Comparison of ENCODE assay signal across 22 mouse cellular contexts in the genomic region with DNA sequence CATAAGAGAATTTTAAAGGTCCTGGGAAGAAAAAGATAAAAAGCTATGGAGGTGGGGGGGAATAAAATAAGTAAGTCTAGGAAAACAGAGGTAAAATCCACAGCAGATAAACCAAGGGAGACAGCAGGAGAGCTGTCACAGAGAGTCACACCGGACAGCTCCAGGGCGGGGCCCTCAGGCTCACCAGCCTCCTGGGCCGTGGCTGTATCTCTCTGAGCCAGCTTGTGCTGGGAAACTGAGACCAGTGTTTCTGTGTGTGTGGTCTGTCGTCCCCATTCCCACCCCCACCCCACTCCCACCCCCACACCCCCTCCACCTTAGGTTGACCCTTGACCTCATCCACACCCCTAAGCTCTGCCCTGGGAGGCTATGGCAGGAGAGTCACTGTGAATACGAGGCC. TPM values are rescaled to one million over a fixed set of nuclear protein-coding genes. Genes with fewer than 3 reads are reported as not detected.
DNase-seq lines count a peak whose midpoint lies in the region; ATAC-seq and TF ChIP-seq lines count a peak whose summit lies in the region.
"Had no signal": no experiment of that assay in that cellular context is flagged by ENCODE, and none has a peak within 500 bp of the region (broad histone marks: within the 10 kb centered on the region; RNA-seq: fewer than 3 reads in every experiment).

No protein-coding gene starts in this region.

- WGBS in liver, embryonic 16.5 days (ENCODE audit: insufficient replicate concordance): 32% methylated on average over 5 of the region's 5 CpGs
- 61% methylated on average over 5 of the region's 5 CpGs for WGBS in forebrain, embryonic 11.5 days

- H3K9ac ChIP-seq in liver, embryonic 16.5 days (ENCODE audit: low read depth, low read length): no peak overlapping the region
- H3K9ac ChIP-seq in forebrain, embryonic 11.5 days (ENCODE audit: low read length): no peak overlapping the region
- H3K9ac ChIP-seq: forebrain, embryonic 13.5 days; hindbrain, embryonic 14.5 days; lung, embryonic 15.5 days; midbrain, embryonic 15.5 days; neural tube, embryonic 13.5 days had no signal

- no peak overlapping the region; the same call in 1 of the 2 replicates for H3K4me3 ChIP-seq in G1E (ENCODE audit: low read depth, low read length)
- no peak overlapping the region for H3K4me3 ChIP-seq in liver, embryonic 16.5 days (ENCODE audit: low read depth, low read length)
- H3K4me3 ChIP-seq in forebrain, embryonic 11.5 days (ENCODE audit: low read depth, low read length): no peak overlapping the region
- H3K4me3 ChIP-seq: forebrain, embryonic 13.5 days; lung, embryonic 15.5 days; midbrain, embryonic 15.5 days; neural tube, embryonic 13.5 days had no signal

- H3K27ac ChIP-seq in liver, embryonic 16.5 days (ENCODE audit: low read length): no peak overlapping the region
- no peak overlapping the region for H3K27ac ChIP-seq in forebrain, embryonic 11.5 days (ENCODE audit: low read depth, low read length)
- H3K27ac ChIP-seq: forebrain, embryonic 13.5 days; lung, embryonic 15.5 days; midbrain, embryonic 15.5 days had no signal

- H3K27me3 ChIP-seq in G1E (ENCODE audit: insufficient read depth, low read length): no peaks in the 10 kb centered on the region
- no peaks in the 10 kb centered on the region for H3K27me3 ChIP-seq in liver, embryonic 16.5 days (ENCODE audit: control insufficient read depth, insufficient read depth, low read depth, low read length)
- H3K27me3 ChIP-seq in forebrain, embryonic 11.5 days (ENCODE audit: control insufficient read depth, insufficient read depth, low read length): no peaks in the 10 kb centered on the region
- H3K27me3 ChIP-seq: forebrain, embryonic 13.5 days; lung, embryonic 15.5 days; midbrain, embryonic 15.5 days; neural tube, embryonic 13.5 days had no signal

- DNase-seq in ES-CJ7 (ENCODE audit: low read depth, low spot score) (peak; percentile 69), G1E (ENCODE audit: low spot score) (peak; percentile 34), liver (peak; percentile 69)
- no peak for DNase-seq in adrenal gland, postnatal 25 days
- no peak for DNase-seq in forebrain, embryonic 11.5 days (ENCODE audit: low spot score)
- no peak for DNase-seq in embryo, embryonic 9.5 days (ENCODE audit: extremely low spot score)
- DNase-seq: adrenal gland, adult 2 months; cerebellum, adult 8-10 months; gastrocnemius, postnatal 14 days; heart, adult 18-20 months; kidney, adult 18-20 months; kidney, postnatal 4 days; lung, postnatal 36 days; thymus, adult 2 months; thymus, postnatal 4 days had no signal

- H3K4me2 ChIP-seq in liver, embryonic 16.5 days (ENCODE audit: low read depth, low read length): no peak overlapping the region
- no peak overlapping the region for H3K4me2 ChIP-seq in forebrain, embryonic 11.5 days (ENCODE audit: low read depth, low read length, severe bottlenecking)
- H3K4me2 ChIP-seq: forebrain, embryonic 13.5 days; hindbrain, embryonic 14.5 days; lung, embryonic 15.5 days; midbrain, embryonic 15.5 days; neural tube, embryonic 13.5 days had no signal

- peak; percentile 78 for ATAC-seq in G1E (ENCODE audit: extremely low read depth, insufficient number of reproducible peaks, low FRiP score, poor library complexity, severe bottlenecking)
- ATAC-seq in liver, embryonic 16.5 days (ENCODE audit: low read depth): peak; percentile 82
- no peak for ATAC-seq in forebrain, embryonic 11.5 days (replicated peaks; ENCODE audit: low FRiP score)
- ATAC-seq: forebrain, embryonic 13.5 days; inflammation-experienced regulatory T-cells, adult 6 months; midbrain, embryonic 15.5 days had no signal

- no peaks in the 10 kb centered on the region for H3K9me3 ChIP-seq in G1E (replicated peaks)
- no peaks in the 10 kb centered on the region for H3K9me3 ChIP-seq in liver, embryonic 16.5 days (replicated peaks; ENCODE audit: control insufficient read depth, low read length)
- H3K9me3 ChIP-seq in forebrain, embryonic 11.5 days (ENCODE audit: control insufficient read depth, low read length): no peaks in the 10 kb centered on the region
- H3K9me3 ChIP-seq: forebrain, embryonic 13.5 days; lung, embryonic 15.5 days; midbrain, embryonic 15.5 days; neural tube, embryonic 13.5 days had no signal

- TF ChIP-seq CTCF in G1E (IDR thresholded peaks at IDR 0.05; ENCODE audit: low read depth, low read length): no peak

- peaks cover 25% of the 10 kb centered on the region for H3K4me1 ChIP-seq in G1E (ENCODE audit: insufficient read depth, low read depth, low read length)
- H3K4me1 ChIP-seq in liver, embryonic 16.5 days (ENCODE audit: control insufficient read depth, low read depth, low read length): peaks cover 6% of the 10 kb centered on the region
- H3K4me1 ChIP-seq in forebrain, embryonic 11.5 days (replicated peaks; ENCODE audit: control insufficient read depth, insufficient read depth, low read length): no peaks in the 10 kb centered on the region
- H3K4me1 ChIP-seq: forebrain, embryonic 13.5 days; lung, embryonic 15.5 days; midbrain, embryonic 15.5 days had no signal

- H3K36me3 ChIP-seq in G1E (replicated peaks): peaks cover 82% of the 10 kb centered on the region
- H3K36me3 ChIP-seq in liver, embryonic 16.5 days (ENCODE audit: control insufficient read depth, insufficient read depth): peaks cover 12% of the 10 kb centered on the region
- no peaks in the 10 kb centered on the region; the same call in 1 of the 2 replicates for H3K36me3 ChIP-seq in forebrain, embryonic 11.5 days (ENCODE audit: control insufficient read depth, insufficient read depth, low read length)
- H3K36me3 ChIP-seq: midbrain, embryonic 15.5 days had no signal

RNA-seq across cellular contexts. Expression of a gene that starts 56.8 kb away (rescaled TPM):
- total RNA-seq in G1E (2014; fragmentation: Nextera tagmentation): 72.8 and 72.9 TPM in 2 replicates
- total RNA-seq in G1E (2017): 110 and 127 TPM in 2 replicates
- polyA plus RNA-seq in G1E (2012): 11.9 and 12.3 TPM in 2 replicates
- 9.4 and 10.0 TPM in 2 replicates for polyA plus RNA-seq in liver, embryonic 16.5 days (2015; fragmentation: Nextera tagmentation; extraction: Ambion mirVana)
- 37.3 and 41.0 TPM in 2 replicates for total RNA-seq in adrenal gland, postnatal 25 days (2021)
- polyA plus RNA-seq in forebrain, embryonic 11.5 days (2014; fragmentation: Nextera tagmentation; extraction: Ambion mirVana): 76.7 and 79.5 TPM in 2 replicates

Comparison
In these comparisons a context has a peak if more than half of its experiments do, and no peak if none do; other contexts are left out.
1. DNase-seq: peak in ES-CJ7 (single experiment), G1E (single experiment) and liver (single experiment); none in adrenal gland, postnatal 25 days (single experiment), forebrain, embryonic 11.5 days (single experiment) and embryo, embryonic 9.5 days (single experiment).